Mouse (Mus musculus) CH12.LX (cell line): ENCODE data around the gene Chp1. TPM values are rescaled to one million over a fixed set of nuclear protein-coding genes. Genes with fewer than 3 reads are reported as not detected.

Experiments
- DNase-seq: peaks from one replicate; pipeline ENCODE4 v3.0.0-alpha.2; 2013; ENCODE audit errors: extremely low read depth
- H3K27ac ChIP-seq: 2 replicates; pipeline ENCODE4 v1.5.1; 2012; ENCODE audit warnings: low read depth, mild to moderate bottlenecking, control low read depth, moderate library complexity; ENCODE audit not compliant: insufficient read depth
- H3K27me3 ChIP-seq: replicated peaks from 2 replicates; pipeline ENCODE3; 2012; ENCODE audit warnings: inconsistent platforms
- H3K36me3 ChIP-seq, 2 experiments: replicated peaks in 1 of 2; 2 replicates each; pipeline versions ENCODE3 to v1.6.1; 2012; ENCODE audit warnings: inconsistent platforms in 1 of 2, low read length in 1 of 2, mild to moderate bottlenecking in 1 of 2, mixed read lengths in 1 of 2, moderate library complexity in 1 of 2; ENCODE audit not compliant: control insufficient read depth in 1 of 2, insufficient read depth in 1 of 2
- H3K4me1 ChIP-seq, 2 experiments: 2 replicates each; pipeline ENCODE4 v1.6.1; 2012; ENCODE audit warnings: inconsistent platforms in 1 of 2, moderate library complexity in 1 of 2; ENCODE audit not compliant: insufficient read depth in 2 of 2, control insufficient read depth in 1 of 2
- H3K4me2 ChIP-seq: 2 replicates; pipeline ENCODE4 v1.6.1; 2012; ENCODE audit warnings: low read depth, mild to moderate bottlenecking, control low read depth; ENCODE audit not compliant: poor library complexity, insufficient read depth, severe bottlenecking
- H3K4me3 ChIP-seq, 3 experiments: fragments of 150-350 bp in 1 of 3; sonication (generic) in 1 of 3; replicated peaks in 1 of 3; 2 replicates each; pipeline versions ENCODE3 to v1.5.1; 2011 to 2012; ENCODE audit warnings: low read depth in 2 of 3, low read length in 2 of 3, mild to moderate bottlenecking in 2 of 3, moderate library complexity in 2 of 3, control low read depth in 1 of 3, improper control_type of control experiment in 1 of 3, inconsistent platforms in 1 of 3, mixed read lengths in 1 of 3; ENCODE audit not compliant: poor library complexity in 1 of 3
- H3K79me2 ChIP-seq: replicated peaks from 2 replicates; pipeline ENCODE4 v1.6.1; 2012; ENCODE audit warnings: mild to moderate bottlenecking, moderate library complexity; ENCODE audit not compliant: control insufficient read depth, poor library complexity, insufficient read depth, severe bottlenecking; ENCODE audit errors: extremely low read depth
- H3K9ac ChIP-seq: 2 replicates; pipeline ENCODE4 v1.6.1; 2012; ENCODE audit warnings: low read depth, mild to moderate bottlenecking, control low read depth, moderate library complexity; ENCODE audit not compliant: insufficient read depth
- H3K9me3 ChIP-seq: replicated peaks from 2 replicates; pipeline ENCODE3; 2012; ENCODE audit warnings: low read length, inconsistent platforms, mixed read lengths
- BHLHE40 ChIP-seq: IDR thresholded peaks from 2 replicates; pipeline ENCODE4 v1.6.1; 2011; ENCODE audit warnings: mild to moderate bottlenecking, low read depth, low read length, improper control_type of control experiment
- CHD1 ChIP-seq: IDR thresholded peaks from 2 replicates; pipeline ENCODE4 v1.6.1; 2012; ENCODE audit warnings: low read depth, low read length, improper control_type of control experiment, inconsistent platforms
- CHD2 ChIP-seq: IDR thresholded peaks from 2 replicates; pipeline ENCODE4 v1.6.1; 2011; ENCODE audit warnings: low read length, improper control_type of control experiment
- CTCF ChIP-seq, 2 experiments: IDR thresholded peaks in 1 of 2; conservative IDR thresholded peaks in 1 of 2; 2 replicates each; pipeline ENCODE4 v1.5.1; 2011 to 2012; ENCODE audit warnings: low read depth in 2 of 2, low read length in 2 of 2, improper control_type of control experiment in 1 of 2, inconsistent platforms in 1 of 2, mild to moderate bottlenecking in 1 of 2, moderate library complexity in 1 of 2
- E2F4 ChIP-seq: IDR thresholded peaks from 2 replicates; pipeline ENCODE4 v1.6.1; 2011; ENCODE audit warnings: low read depth, low read length, improper control_type of control experiment; ENCODE audit not compliant: insufficient replicate concordance
- ELF1 ChIP-seq: IDR thresholded peaks from 2 replicates; pipeline ENCODE4 v1.6.1; 2014; ENCODE audit warnings: low read depth, mild to moderate bottlenecking, inconsistent platforms, low read length, improper control_type of control experiment
- EP300 ChIP-seq: IDR thresholded peaks from 2 replicates; pipeline ENCODE4 v1.6.1; 2011; ENCODE audit warnings: low read length, improper control_type of control experiment
- ETS1 ChIP-seq: conservative IDR thresholded peaks from 2 replicates; pipeline ENCODE4 v1.6.1; 2012; ENCODE audit warnings: low read depth, mild to moderate bottlenecking, inconsistent platforms, low read length, improper control_type of control experiment, moderate library complexity
- GABPA ChIP-seq: IDR thresholded peaks from 2 replicates; pipeline ENCODE4 v1.6.1; 2012; ENCODE audit warnings: low read depth, low read length, improper control_type of control experiment, inconsistent platforms; ENCODE audit not compliant: insufficient replicate concordance
- HCFC1 ChIP-seq: IDR thresholded peaks from 2 replicates; pipeline ENCODE4 v1.6.1; 2012; ENCODE audit warnings: low read depth, mild to moderate bottlenecking, inconsistent platforms, low read length, improper control_type of control experiment
- IRF4 ChIP-seq: IDR thresholded peaks from 2 replicates; pipeline ENCODE4 v1.6.1; 2014; ENCODE audit warnings: low read depth, mild to moderate bottlenecking, inconsistent platforms, low read length, improper control_type of control experiment
- JUN ChIP-seq: IDR thresholded peaks from 2 replicates; pipeline ENCODE4 v1.6.1; 2011; ENCODE audit warnings: low read depth, mild to moderate bottlenecking, low read length, improper control_type of control experiment, moderate library complexity; ENCODE audit not compliant: insufficient read depth
- JUND ChIP-seq: conservative IDR thresholded peaks from 2 replicates; pipeline ENCODE4 v1.6.1; 2011; ENCODE audit warnings: low read depth, low read length, improper control_type of control experiment
- KAT2A ChIP-seq: IDR thresholded peaks from 2 replicates; pipeline ENCODE4 v1.6.1; 2012; ENCODE audit warnings: low read length, improper control_type of control experiment, inconsistent platforms; ENCODE audit not compliant: insufficient replicate concordance
- MAFK ChIP-seq: IDR thresholded peaks from 2 replicates; pipeline ENCODE4 v1.6.1; 2011; ENCODE audit warnings: low read length, improper control_type of control experiment; ENCODE audit not compliant: insufficient replicate concordance
- MAX ChIP-seq: IDR thresholded peaks from 2 replicates; pipeline ENCODE4 v1.6.1; 2011; ENCODE audit warnings: low read length, improper control_type of control experiment
- MAZ ChIP-seq: IDR thresholded peaks from 2 replicates; pipeline ENCODE4 v1.6.1; 2012; ENCODE audit warnings: low read depth, mild to moderate bottlenecking, inconsistent platforms, low read length, improper control_type of control experiment, moderate library complexity
- MEF2A ChIP-seq: IDR thresholded peaks from 2 replicates; pipeline ENCODE4 v1.6.1; 2014; ENCODE audit warnings: low read depth, mild to moderate bottlenecking, inconsistent platforms, low read length, improper control_type of control experiment, borderline replicate concordance
- MXI1 ChIP-seq: IDR thresholded peaks from 2 replicates; pipeline ENCODE4 v1.6.1; 2011; ENCODE audit warnings: mild to moderate bottlenecking, low read depth, low read length, improper control_type of control experiment
- MYC ChIP-seq: IDR thresholded peaks from 2 replicates; pipeline ENCODE4 v1.6.1; 2011; ENCODE audit warnings: low read depth, mild to moderate bottlenecking, improper control_type of control experiment, low read length
- NELFE ChIP-seq: IDR thresholded peaks from 2 replicates; pipeline ENCODE4 v1.6.1; 2011; ENCODE audit warnings: low read depth, low read length, improper control_type of control experiment
- NRF1 ChIP-seq: IDR thresholded peaks from 2 replicates; pipeline ENCODE4 v1.6.1; 2014; ENCODE audit warnings: low read depth, mild to moderate bottlenecking, inconsistent platforms, low read length, improper control_type of control experiment, moderate library complexity
- PAX5 ChIP-seq: IDR thresholded peaks from 2 replicates; pipeline ENCODE4 v1.6.1; 2012; ENCODE audit warnings: low read length, inconsistent platforms, mixed read lengths
- POLR2A ChIP-seq: IDR thresholded peaks from 2 replicates; pipeline ENCODE4 v1.6.1; 2011; ENCODE audit warnings: low read depth, mild to moderate bottlenecking, improper control_type of control experiment, low read length
- POLR2AphosphoS2 ChIP-seq: IDR thresholded peaks from 2 replicates; pipeline ENCODE4 v1.6.1; 2011; ENCODE audit warnings: low read depth, low read length, improper control_type of control experiment
- RAD21 ChIP-seq: IDR thresholded peaks from 2 replicates; pipeline ENCODE4 v1.6.1; 2011; ENCODE audit warnings: low read depth, mild to moderate bottlenecking, low read length, improper control_type of control experiment, moderate library complexity
- RCOR1 ChIP-seq: conservative IDR thresholded peaks from 2 replicates; pipeline ENCODE4 v1.6.1; 2012; ENCODE audit warnings: low read depth, mild to moderate bottlenecking, inconsistent platforms, low read length, improper control_type of control experiment
- SIN3A ChIP-seq: IDR thresholded peaks from 2 replicates; pipeline ENCODE4 v1.6.1; 2012; ENCODE audit warnings: low read length, improper control_type of control experiment, inconsistent platforms
- SMC3 ChIP-seq: IDR thresholded peaks from 2 replicates; pipeline ENCODE4 v1.6.1; 2011; ENCODE audit warnings: low read depth, low read length, improper control_type of control experiment
- TBP ChIP-seq: conservative IDR thresholded peaks from 2 replicates; pipeline ENCODE4 v1.6.1; 2011; ENCODE audit warnings: low read depth, low read length, improper control_type of control experiment
- TCF12 ChIP-seq: IDR thresholded peaks from 2 replicates; pipeline ENCODE4 v1.6.1; 2014; ENCODE audit warnings: low read depth, mild to moderate bottlenecking, inconsistent platforms, low read length, improper control_type of control experiment
- UBTF ChIP-seq: IDR thresholded peaks from 2 replicates; pipeline ENCODE4 v1.6.1; 2012; ENCODE audit warnings: low read depth, mild to moderate bottlenecking, inconsistent platforms, low read length, improper control_type of control experiment, moderate library complexity
- USF1 ChIP-seq: IDR thresholded peaks from 2 replicates; pipeline ENCODE4 v1.6.1; 2014; ENCODE audit warnings: low read depth, mild to moderate bottlenecking, inconsistent platforms, low read length, improper control_type of control experiment
- USF2 ChIP-seq: conservative IDR thresholded peaks from 2 replicates; pipeline ENCODE4 v1.6.1; 2011; ENCODE audit warnings: low read depth, low read length, improper control_type of control experiment
- ZC3H11A ChIP-seq: IDR thresholded peaks from 2 replicates; pipeline ENCODE4 v1.6.1; 2012; ENCODE audit warnings: low read depth, mild to moderate bottlenecking, inconsistent platforms, low read length, improper control_type of control experiment
- ZKSCAN1 ChIP-seq: IDR thresholded peaks from 2 replicates; pipeline ENCODE4 v1.6.1; 2012; ENCODE audit warnings: low read depth, inconsistent platforms, low read length, improper control_type of control experiment, borderline replicate concordance
- ZMIZ1 ChIP-seq: IDR thresholded peaks from 2 replicates; pipeline ENCODE4 v1.6.1; 2012; ENCODE audit warnings: low read depth, mild to moderate bottlenecking, inconsistent platforms, low read length, improper control_type of control experiment
- ZNF384 ChIP-seq: IDR thresholded peaks from 2 replicates; pipeline ENCODE4 v1.6.1; 2012; ENCODE audit warnings: low read depth, low read length, improper control_type of control experiment, inconsistent platforms
- dilution Hi-C: fragments of 300-500 bp; cut with MboI; formaldehyde crosslinking; loops from 2 replicates; pipeline ENCODE4 v1.14.3; 2020; ENCODE audit warnings: low sequenced_read_pairs; ENCODE audit not compliant: extremely low pct_unique_long_range_greater_than_20kb, extremely low pct_ligation_motif_present
- in situ Hi-C: fragments of 300-500 bp; cut with MboI; formaldehyde crosslinking; loops from 3 replicates; pipeline ENCODE4 v1.14.3; 2019; ENCODE audit warnings: low sequenced_read_pairs, low pct_ligation_motif_present, low pct_unique_long_range_greater_than_20kb, mixed read lengths
- polyA plus RNA-seq: library from polyadenylated mRNA; unstranded; fragments of >175 nt; gene quantifications from 2 replicates; pipeline ENCODE4 v1.2.1, GENCODE M21; 2012; ENCODE audit warnings: low read depth; ENCODE audit not compliant: insufficient read length
- total RNA-seq, 2 experiments: library from RNA; depleted of rRNA; stranded (reverse); fragments of 300-350 nt in 1 of 2; fragments of >200 nt in 1 of 2; gene quantifications; 2 replicates each; pipeline ENCODE4 v1.2.3; 2012 to 2014

Chp1 gene
- total and polyA plus RNA-seq, 3 experiments: 29.9 to 55.9 (median 47.9) TPM

DNA sequence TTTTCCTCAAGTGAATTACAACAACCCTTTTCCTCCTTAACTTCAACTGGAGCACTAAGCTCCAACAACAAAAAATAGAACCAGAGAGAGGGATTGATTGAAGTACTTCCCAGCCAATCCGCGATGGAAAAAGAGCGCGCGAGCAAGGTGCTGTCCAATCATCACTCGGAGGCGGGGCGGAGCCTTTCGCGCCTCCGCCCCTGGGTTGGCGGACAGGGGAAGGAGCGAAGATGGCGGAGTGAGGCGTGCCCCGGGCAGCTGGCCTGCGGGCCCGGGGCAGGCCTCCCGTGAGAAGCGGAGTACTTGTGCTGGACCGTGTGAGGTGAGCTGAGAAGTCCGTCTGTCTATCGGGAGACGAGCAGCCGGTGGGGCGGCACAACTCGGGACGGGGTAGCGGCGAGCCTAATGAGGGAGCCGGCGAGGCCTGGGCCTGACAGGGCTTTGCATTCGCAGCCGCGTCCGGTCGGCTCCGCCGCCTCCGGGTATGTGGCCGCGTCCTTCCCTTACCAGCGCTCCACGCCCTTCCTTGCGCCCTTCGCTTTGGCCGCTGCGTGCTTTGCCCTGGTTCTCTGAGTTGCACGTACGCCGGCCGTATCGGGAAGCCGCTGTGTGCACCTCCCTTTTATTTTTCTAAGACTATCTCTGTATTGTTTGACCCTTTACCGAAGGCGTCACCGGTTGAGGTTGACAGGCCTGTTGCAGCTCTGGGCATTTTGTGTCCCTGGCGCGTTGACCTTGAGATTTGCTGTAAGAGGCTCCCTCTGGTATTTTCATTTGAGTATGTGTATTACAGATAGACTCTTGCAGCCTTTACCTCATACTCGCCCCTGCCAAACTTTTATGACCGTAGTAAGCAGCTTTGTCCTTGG lies 46.9 kb downstream of the Chp1 start:
- peak; percentile 95 for DNase-seq
- Histone ChIP-seq H3K27me3 (no peaks in the 10 kb centered on the region), H3K4me2 (peak overlapping the region; percentile 25; the same call in 1 of the 2 replicates), H3K4me3 (peak overlapping the region; percentile 73 to 94 (median 87)), H3K4me1 (peaks cover 7 to 28% of the 10 kb centered on the region in 2 experiments; a peak in 3 of 4 replicates), H3K36me3 (peaks cover 18 to 28% of the 10 kb centered on the region in 2 experiments), H3K9ac (peak overlapping the region; percentile 88), H3K79me2 (peaks cover 37% of the 10 kb centered on the region), H3K27ac (peak overlapping the region; percentile 48), H3K9me3 (no peaks in the 10 kb centered on the region)
- TF ChIP-seq PAX5 (no peak), MAZ (no peak), SIN3A (peak; percentile 67), CHD1 (peak; percentile 88; the same call in 1 of the 2 replicates), MAFK (no peak), ELF1 (0 out of 2 replicates have a peak, but pooled peaks have one; percentile 7), E2F4 (peak; percentile 96), TBP (peak; percentile 78), USF2 (no peak), ETS1 (no peak), KAT2A (no peak), ZMIZ1 (no peak), RCOR1 (no peak), EP300 (no peak), MXI1 (no peak; the same call in 1 of the 2 replicates), SMC3 (no peak), JUND (no peak), HCFC1 (no peak), IRF4 (no peak; the same call in 1 of the 2 replicates), GABPA (no peak), NELFE (peak; percentile 39; the same call in 1 of the 2 replicates), JUN (no peak), ZNF384 (peak; percentile 63), POLR2A (peak; percentile 84), MAX (no peak; the same call in 1 of the 2 replicates), RAD21 (no peak), USF1 (no peak), NRF1 (peak; percentile 21; the same call in 1 of the 2 replicates), MEF2A (no peak), ZC3H11A (no peak), POLR2AphosphoS2 (no peak), ZKSCAN1 (no peak), MYC (no peak), BHLHE40 (no peak), CHD2 (peak; percentile 93), UBTF (peak; percentile 96), TCF12 (peak; percentile 85), CTCF (conservative IDR thresholded peaks at IDR 0.05 in 1 of 2, IDR thresholded peaks at IDR 0.05 in 1 of 2; ENCODE audit: low read depth in 2 of 2, low read length in 2 of 2) (no peak)
- dilution Hi-C loops (no loop called here), in situ Hi-C loops (no loop called here)
